In the genomic region with DNA sequence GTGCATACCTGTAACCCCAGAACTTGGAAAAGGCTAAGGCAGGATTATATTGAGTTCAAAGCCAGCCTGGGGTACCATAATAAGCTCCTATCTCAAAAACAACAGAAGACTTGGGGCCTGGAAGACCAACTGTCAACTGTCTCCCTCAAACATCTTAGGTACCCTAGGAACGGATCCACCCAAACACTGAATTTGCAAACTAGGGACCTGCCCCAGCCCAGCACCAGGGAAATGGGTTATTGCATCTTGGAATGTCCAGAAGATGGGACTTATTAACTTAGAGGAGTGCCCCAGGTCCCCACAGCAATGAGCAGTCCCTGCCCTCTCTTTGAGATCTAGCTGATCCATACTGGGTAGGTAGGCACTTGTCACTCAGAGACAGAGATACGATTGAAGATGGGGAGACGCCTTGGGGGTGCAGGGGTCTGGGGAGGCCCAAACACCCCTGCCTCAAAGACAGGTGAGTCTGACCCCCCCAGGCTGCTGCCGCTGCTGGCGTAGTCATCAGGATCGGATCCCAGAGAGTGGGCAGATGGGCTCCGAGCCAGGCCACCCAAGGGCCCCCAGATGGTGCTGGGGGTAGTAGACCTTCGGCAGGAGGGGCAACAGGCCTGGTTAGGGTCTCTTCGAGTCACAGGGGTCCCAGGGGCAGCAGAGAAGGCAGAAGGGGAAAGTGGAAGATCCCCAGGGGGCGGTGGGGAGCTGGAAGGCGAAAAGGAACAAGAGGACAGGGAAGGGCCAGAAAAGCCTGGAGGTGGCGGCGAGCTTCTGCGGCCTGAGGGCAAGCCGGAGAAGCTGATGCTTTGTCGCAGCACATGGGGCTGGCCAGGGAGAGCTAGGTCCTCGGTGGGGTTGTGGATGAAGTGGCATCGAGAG, we compare ENCODE assay signal across 8 mouse cellular contexts. TPM values are rescaled to one million over a fixed set of nuclear protein-coding genes. Genes with fewer than 3 reads are reported as not detected.
DNase-seq lines count a peak whose midpoint lies in the region; ATAC-seq and TF ChIP-seq lines count a peak whose summit lies in the region.

No protein-coding gene starts in this region.

- TF ChIP-seq EP300 in heart, postnatal 0 days (IDR thresholded peaks at IDR 0.05; ENCODE audit: low read depth): no peak

- 63% methylated on average over 18 of the region's 18 CpGs for WGBS in cerebellum, adult 2 months
- 48% methylated on average over 18 of the region's 18 CpGs for WGBS in heart, postnatal 0 days
- WGBS in limb, embryonic 11.5 days: 75% methylated on average over 18 of the region's 18 CpGs
- WGBS in midbrain, embryonic 15.5 days: 74% methylated on average over 18 of the region's 18 CpGs

- peaks cover 13% of the 10 kb centered on the region for H3K36me3 ChIP-seq in heart, postnatal 0 days (replicated peaks; ENCODE audit: control insufficient read depth, insufficient read depth, low read length)
- H3K36me3 ChIP-seq in limb, embryonic 11.5 days (ENCODE audit: control insufficient read depth, insufficient read depth, low read length): no peaks in the 10 kb centered on the region
- H3K36me3 ChIP-seq in midbrain, embryonic 15.5 days (replicated peaks): no peaks in the 10 kb centered on the region

- H3K4me3 ChIP-seq in cerebellum, adult 2 months (replicated peaks; ENCODE audit: insufficient read depth, low read depth, low read length): no peak overlapping the region
- peak overlapping the region; percentile 83 for H3K4me3 ChIP-seq in brown adipose tissue, adult 24 weeks (ENCODE audit: insufficient read depth, low read depth, low read length)
- H3K4me3 ChIP-seq in heart, postnatal 0 days (ENCODE audit: low read depth, low read length): peak overlapping the region; percentile 89
- H3K4me3 ChIP-seq in limb, embryonic 11.5 days (ENCODE audit: low read depth, low read length): peak overlapping the region; percentile 64
- H3K4me3 ChIP-seq in midbrain, embryonic 15.5 days: no peak overlapping the region

- no peak for TF ChIP-seq CTCF in cerebellum, adult 2 months (IDR thresholded peaks at IDR 0.05; ENCODE audit: borderline replicate concordance, insufficient read depth, low read depth, low read length)
- no peak for TF ChIP-seq CTCF in heart, postnatal 0 days (IDR thresholded peaks at IDR 0.05; ENCODE audit: low read depth)

- H3K27ac ChIP-seq in cerebellum, adult 2 months (ENCODE audit: insufficient read depth, low read length): no peak overlapping the region
- H3K27ac ChIP-seq in brown adipose tissue, adult 24 weeks (replicated peaks; ENCODE audit: low read depth, low read length): peak overlapping the region; percentile 97
- peak overlapping the region; percentile 100 for H3K27ac ChIP-seq in heart, postnatal 0 days (ENCODE audit: low read depth)
- no peak overlapping the region for H3K27ac ChIP-seq in limb, embryonic 11.5 days (replicated peaks; ENCODE audit: low read depth, low read length)
- H3K27ac ChIP-seq in midbrain, embryonic 15.5 days: no peak overlapping the region

- peaks cover 10% of the 10 kb centered on the region for H3K4me1 ChIP-seq in cerebellum, adult 2 months (ENCODE audit: control insufficient read depth, insufficient read depth, low read length)
- H3K4me1 ChIP-seq in brown adipose tissue, adult 24 weeks (ENCODE audit: control insufficient read depth, insufficient read depth, insufficient read length, low read length): peaks cover 7% of the 10 kb centered on the region
- H3K4me1 ChIP-seq in heart, postnatal 0 days (ENCODE audit: control insufficient read depth, insufficient read depth): peaks cover 47% of the 10 kb centered on the region
- H3K4me1 ChIP-seq in limb, embryonic 11.5 days (ENCODE audit: control insufficient read depth, insufficient read depth, low read length): peaks cover 42% of the 10 kb centered on the region
- peaks cover 52% of the 10 kb centered on the region for H3K4me1 ChIP-seq in midbrain, embryonic 15.5 days

- no peaks in the 10 kb centered on the region for H3K9me3 ChIP-seq in heart, postnatal 0 days (replicated peaks; ENCODE audit: control insufficient read depth, low read length)
- no peaks in the 10 kb centered on the region for H3K9me3 ChIP-seq in limb, embryonic 11.5 days (ENCODE audit: control insufficient read depth, low read length)
- no peaks in the 10 kb centered on the region for H3K9me3 ChIP-seq in midbrain, embryonic 15.5 days

- no peak for TF ChIP-seq POLR2A in cerebellum, adult 2 months (IDR thresholded peaks at IDR 0.05; ENCODE audit: borderline replicate concordance, insufficient read depth, low read length)

- H3K9ac ChIP-seq in heart, postnatal 0 days (replicated peaks; ENCODE audit: low read depth, low read length): peak overlapping the region; percentile 95
- no peak overlapping the region for H3K9ac ChIP-seq in limb, embryonic 11.5 days (ENCODE audit: low read length)
- no peak overlapping the region for H3K9ac ChIP-seq in midbrain, embryonic 15.5 days

- ATAC-seq in heart, postnatal 0 days (ENCODE audit: insufficient read depth, low read depth): no peak
- ATAC-seq in limb, embryonic 11.5 days (ENCODE audit: insufficient number of reproducible peaks, low FRiP score, low TSS enrichment, low read depth): no peak
- no peak for ATAC-seq in midbrain, embryonic 15.5 days (replicated peaks)

- DNase-seq in cerebellum, adult 11-12 months: peak; percentile 46
- no peak for DNase-seq in cerebellum, adult 2 months
- DNase-seq in heart, postnatal 0 days (ENCODE audit: low spot score): no peak
- DNase-seq in limb, embryonic 11.5 days (ENCODE audit: low spot score): no peak
- no peak for DNase-seq in ovary, postnatal 10 days (ENCODE audit: low spot score)
- DNase-seq in layer of hippocampus, postnatal 36 days: no peak

- peak overlapping the region; percentile 95 for H3K4me2 ChIP-seq in heart, postnatal 0 days (ENCODE audit: low read depth, low read length)
- peak overlapping the region; percentile 96 for H3K4me2 ChIP-seq in limb, embryonic 11.5 days (ENCODE audit: low read depth, severe bottlenecking)
- H3K4me2 ChIP-seq in midbrain, embryonic 15.5 days: peak overlapping the region; percentile 58

- no peaks in the 10 kb centered on the region for H3K27me3 ChIP-seq in cerebellum, adult 2 months (ENCODE audit: control insufficient read depth, insufficient read depth, low read length)
- H3K27me3 ChIP-seq in heart, postnatal 0 days (ENCODE audit: control insufficient read depth, insufficient read depth, low read length): no peaks in the 10 kb centered on the region
- H3K27me3 ChIP-seq in limb, embryonic 11.5 days (ENCODE audit: control insufficient read depth, insufficient read depth, low read length): no peaks in the 10 kb centered on the region
- H3K27me3 ChIP-seq in midbrain, embryonic 15.5 days (replicated peaks): no peaks in the 10 kb centered on the region

RNA-seq across cellular contexts. Expression of gene Zfp36, which starts 2.6 kb away (rescaled TPM):
- 3.7 and 3.9 TPM in 2 replicates for polyA plus RNA-seq in cerebellum, adult 2 months (2012; rRNA removed)
- polyA plus RNA-seq in brown adipose tissue, adult 24 weeks (2012; ENCODE audit: insufficient read depth, insufficient read length, missing spikeins): 25.1 and 70.2 TPM in 2 replicates
- 10.8 and 19.2 TPM in 2 replicates for total RNA-seq in heart, postnatal 0 days (2014; rRNA removed; ENCODE audit: low replicate concordance)
- 12.5 and 13.6 TPM in 2 replicates for polyA plus RNA-seq in heart, postnatal 0 days (2015; fragmentation: Nextera tagmentation; extraction: Ambion mirVana)
- polyA plus RNA-seq in limb, embryonic 11.5 days (2014; fragmentation: Nextera tagmentation; extraction: Ambion mirVana): 5.6 and 6.1 TPM in 2 replicates
- polyA plus RNA-seq in midbrain, embryonic 15.5 days (2015; fragmentation: Nextera tagmentation; extraction: Ambion mirVana): 3.2 and 3.3 TPM in 2 replicates
- total RNA-seq in layer of hippocampus, postnatal 36 days (2021): 1 to 10 TPM; 3.1 to 3.9 TPM

RNA-seq across cellular contexts. Expression of gene Plekhg2, which starts 5.0 kb away (rescaled TPM):
- 4.2 and 4.3 TPM in 2 replicates for polyA plus RNA-seq in cerebellum, adult 2 months (2012; rRNA removed)
- polyA plus RNA-seq in brown adipose tissue, adult 24 weeks (2012; ENCODE audit: insufficient read depth, insufficient read length, missing spikeins): 3.1 and 3.5 TPM in 2 replicates
- 23.5 and 41.7 TPM in 2 replicates for total RNA-seq in heart, postnatal 0 days (2014; rRNA removed; ENCODE audit: low replicate concordance)
- 11.8 and 13.7 TPM in 2 replicates for polyA plus RNA-seq in heart, postnatal 0 days (2015; fragmentation: Nextera tagmentation; extraction: Ambion mirVana)
- 73.2 and 79.6 TPM in 2 replicates for polyA plus RNA-seq in limb, embryonic 11.5 days (2014; fragmentation: Nextera tagmentation; extraction: Ambion mirVana)
- polyA plus RNA-seq in midbrain, embryonic 15.5 days (2015; fragmentation: Nextera tagmentation; extraction: Ambion mirVana): 28.8 and 32.5 TPM in 2 replicates
- 1 to 10 TPM; 5.5 to 7.4 TPM for total RNA-seq in layer of hippocampus, postnatal 36 days (2021)

RNA-seq across cellular contexts. Expression of gene Med29, which starts 15.1 kb away (rescaled TPM):
- polyA plus RNA-seq in cerebellum, adult 2 months (2012; rRNA removed): 47.9 and 49.5 TPM in 2 replicates
- 18.4 and 20.2 TPM in 2 replicates for polyA plus RNA-seq in brown adipose tissue, adult 24 weeks (2012; ENCODE audit: insufficient read depth, insufficient read length, missing spikeins)
- total RNA-seq in heart, postnatal 0 days (2014; rRNA removed; ENCODE audit: low replicate concordance): 42.1 and 51.4 TPM in 2 replicates
- polyA plus RNA-seq in heart, postnatal 0 days (2015; fragmentation: Nextera tagmentation; extraction: Ambion mirVana): 44.1 and 45.8 TPM in 2 replicates
- 51.5 and 53.5 TPM in 2 replicates for polyA plus RNA-seq in limb, embryonic 11.5 days (2014; fragmentation: Nextera tagmentation; extraction: Ambion mirVana)
- polyA plus RNA-seq in midbrain, embryonic 15.5 days (2015; fragmentation: Nextera tagmentation; extraction: Ambion mirVana): 46.6 and 47.0 TPM in 2 replicates
- 10 to 100 TPM; 18.3 to 19.6 TPM for total RNA-seq in layer of hippocampus, postnatal 36 days (2021)

RNA-seq across cellular contexts. Expression of gene Paf1, which starts 15.3 kb away (rescaled TPM):
- 104 and 124 TPM in 2 replicates for polyA plus RNA-seq in cerebellum, adult 2 months (2012; rRNA removed)
- polyA plus RNA-seq in brown adipose tissue, adult 24 weeks (2012; ENCODE audit: insufficient read depth, insufficient read length, missing spikeins): 50.4 and 62.6 TPM in 2 replicates
- total RNA-seq in heart, postnatal 0 days (2014; rRNA removed; ENCODE audit: low replicate concordance): 29.8 and 66.1 TPM in 2 replicates
- 54.2 and 56.5 TPM in 2 replicates for polyA plus RNA-seq in heart, postnatal 0 days (2015; fragmentation: Nextera tagmentation; extraction: Ambion mirVana)
- 83.5 and 94.9 TPM in 2 replicates for polyA plus RNA-seq in limb, embryonic 11.5 days (2014; fragmentation: Nextera tagmentation; extraction: Ambion mirVana)
- 92.5 and 110 TPM in 2 replicates for polyA plus RNA-seq in midbrain, embryonic 15.5 days (2015; fragmentation: Nextera tagmentation; extraction: Ambion mirVana)
- 10 to 100 TPM; 68.9 to 70.1 TPM for total RNA-seq in layer of hippocampus, postnatal 36 days (2021)

RNA-seq across cellular contexts. Expression of gene Rps16, which starts 27.0 kb away (rescaled TPM):
- 510 and 514 TPM in 2 replicates for polyA plus RNA-seq in cerebellum, adult 2 months (2012; rRNA removed)
- polyA plus RNA-seq in brown adipose tissue, adult 24 weeks (2012; ENCODE audit: insufficient read depth, insufficient read length, missing spikeins): 404 and 482 TPM in 2 replicates
- total RNA-seq in heart, postnatal 0 days (2014; rRNA removed; ENCODE audit: low replicate concordance): 145 and 161 TPM in 2 replicates
- 481 and 513 TPM in 2 replicates for polyA plus RNA-seq in heart, postnatal 0 days (2015; fragmentation: Nextera tagmentation; extraction: Ambion mirVana)
- polyA plus RNA-seq in limb, embryonic 11.5 days (2014; fragmentation: Nextera tagmentation; extraction: Ambion mirVana): 1,100 and 1,120 TPM in 2 replicates
- 430 and 438 TPM in 2 replicates for polyA plus RNA-seq in midbrain, embryonic 15.5 days (2015; fragmentation: Nextera tagmentation; extraction: Ambion mirVana)
- total RNA-seq in layer of hippocampus, postnatal 36 days (2021): 100 to 1,000 TPM; 454 to 471 TPM

Comparison
In these comparisons a context has a peak if more than half of its experiments do, and no peak if none do; other contexts are left out.
1. H3K27ac ChIP-seq: peak in brown adipose tissue, adult 24 weeks (single experiment) and heart, postnatal 0 days (single experiment); none in cerebellum, adult 2 months (single experiment), limb, embryonic 11.5 days (single experiment) and midbrain, embryonic 15.5 days (single experiment).
2. H3K4me3 ChIP-seq: peak in brown adipose tissue, adult 24 weeks (single experiment), heart, postnatal 0 days (single experiment) and limb, embryonic 11.5 days (single experiment); none in cerebellum, adult 2 months (single experiment) and midbrain, embryonic 15.5 days (single experiment).
3. Peak in every context shown above with its lines, with median percentiles within 50 percentile points of each other: H3K4me2 ChIP-seq.